Mouse (Mus musculus) adrenal gland (tissue): Measurements from ENCODE around the gene Tspan4.

Experiments
- intact Hi-C: fragments of 180-260 bp; cut with DNase I; formaldehyde crosslinking; loops from one replicate; pipeline ENCODE4 v1.15.1; 2025

Tspan4 gene

DNA sequence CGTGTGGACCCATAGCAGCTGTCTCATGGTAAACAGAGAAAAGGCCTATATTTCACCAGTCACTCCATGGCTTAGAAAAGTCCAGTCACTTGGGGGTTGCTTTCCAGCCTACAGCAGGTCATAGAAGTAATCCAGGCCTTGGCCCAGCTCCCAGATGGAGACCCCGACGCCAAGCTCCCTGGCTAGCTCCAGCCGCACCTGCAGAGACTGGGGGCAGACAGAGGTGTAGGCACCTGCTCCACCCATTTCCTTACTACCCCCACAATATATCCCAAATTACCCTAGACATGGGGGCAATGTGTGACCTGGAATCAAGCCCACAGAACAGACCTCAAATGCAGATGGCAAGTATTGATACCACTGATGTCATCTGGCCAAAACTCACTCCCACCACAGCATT lies 20.9 kb downstream of the Tspan4 start:
- intact Hi-C loops = no loop called here

DNA sequence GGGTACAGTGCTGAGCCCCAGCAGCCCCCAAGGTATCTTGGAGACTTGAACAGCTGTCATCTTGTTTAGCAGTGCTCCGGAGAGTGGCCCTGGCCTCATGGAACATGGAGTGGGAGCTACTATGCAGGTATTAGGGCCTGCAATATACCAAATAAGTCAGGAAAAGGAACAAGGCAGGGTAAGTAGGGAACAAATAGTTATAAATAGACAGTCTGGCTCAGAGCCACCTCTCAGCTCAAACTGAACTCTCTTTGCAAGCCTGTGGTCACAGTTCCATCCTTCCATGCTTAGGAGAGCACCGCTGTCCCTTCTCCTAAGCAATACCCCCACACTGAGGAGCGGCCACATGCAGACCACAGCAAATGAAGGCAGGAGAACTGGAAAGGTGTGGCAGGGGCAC lies 22.6 kb downstream of the Tspan4 start:
- intact Hi-C loops = no loop called here

DNA sequence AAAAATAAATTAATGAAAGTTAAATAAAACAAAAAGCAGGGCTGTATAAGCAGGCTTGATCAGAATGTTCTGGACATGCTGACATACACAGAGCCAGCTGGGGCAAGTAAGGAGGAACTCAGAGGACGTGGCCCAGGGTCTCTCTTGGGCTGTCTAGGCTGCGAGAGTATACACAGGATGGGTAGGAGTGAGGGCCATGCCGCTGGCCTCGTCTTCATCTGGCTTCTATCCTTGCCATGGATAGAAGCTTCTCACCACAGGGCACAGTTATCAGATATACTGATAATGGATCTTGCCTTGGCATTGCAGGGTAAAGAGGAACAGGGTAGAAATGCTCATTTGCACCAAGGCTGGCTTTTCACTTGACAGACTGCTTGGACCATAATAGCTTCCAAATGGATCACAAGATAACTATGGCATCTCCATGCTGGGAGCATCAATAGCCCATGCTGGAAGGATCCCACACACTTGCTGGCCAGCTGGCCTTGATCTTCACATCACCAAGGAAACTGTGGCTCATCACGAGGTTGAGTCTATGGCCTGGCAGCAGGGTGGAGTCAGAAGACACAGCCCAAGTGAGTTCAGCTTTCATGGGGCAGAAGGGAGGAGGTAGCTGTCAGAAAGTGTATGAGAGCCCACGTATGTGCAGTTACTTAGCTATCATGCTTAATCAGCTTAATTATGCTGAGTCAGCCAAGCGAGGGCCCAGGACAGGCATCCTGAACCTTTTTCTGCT lies 26.9 kb downstream of the Tspan4 start:
- intact Hi-C loops = no loop called here

DNA sequence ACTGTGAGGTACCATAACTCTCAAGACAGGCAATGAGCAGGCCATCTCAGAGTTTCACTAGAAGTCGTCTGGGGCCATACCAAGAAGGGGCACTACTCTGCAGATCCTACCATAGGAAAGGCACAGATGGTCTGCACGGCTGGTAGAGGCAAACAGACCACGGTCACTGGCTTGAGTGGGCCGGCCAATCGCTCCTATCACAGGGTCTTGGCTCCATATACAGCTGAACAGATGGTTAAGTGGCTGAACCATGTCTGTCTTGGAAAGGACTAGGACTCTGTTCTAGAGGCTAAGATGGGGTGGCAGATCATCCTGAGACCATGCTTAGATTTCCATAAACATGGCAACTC lies 27.5 kb downstream of the Tspan4 start:
- intact Hi-C loops = no loop called here

DNA sequence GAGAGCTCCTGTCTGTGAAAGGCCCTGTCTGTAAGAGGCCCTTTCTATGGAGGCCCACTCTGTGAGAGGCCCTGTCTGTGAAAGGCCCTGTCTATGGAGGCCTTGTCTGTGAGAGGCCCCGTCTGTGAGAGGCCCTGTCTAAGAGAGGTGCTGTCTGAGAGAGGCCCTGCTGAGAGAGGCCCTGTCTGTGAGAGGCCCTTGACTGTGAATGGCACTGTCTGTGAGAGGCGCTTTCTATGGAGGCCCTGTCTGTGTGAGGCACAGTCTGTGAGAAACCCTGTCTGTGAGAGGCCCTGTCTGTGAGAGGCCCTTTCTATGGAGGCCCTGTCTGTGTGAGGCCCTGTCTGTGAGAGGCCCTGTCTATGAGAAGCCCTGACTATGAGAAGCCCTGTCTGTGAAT lies 31.2 kb downstream of the Tspan4 start:
- intact Hi-C loops = no loop called here

DNA sequence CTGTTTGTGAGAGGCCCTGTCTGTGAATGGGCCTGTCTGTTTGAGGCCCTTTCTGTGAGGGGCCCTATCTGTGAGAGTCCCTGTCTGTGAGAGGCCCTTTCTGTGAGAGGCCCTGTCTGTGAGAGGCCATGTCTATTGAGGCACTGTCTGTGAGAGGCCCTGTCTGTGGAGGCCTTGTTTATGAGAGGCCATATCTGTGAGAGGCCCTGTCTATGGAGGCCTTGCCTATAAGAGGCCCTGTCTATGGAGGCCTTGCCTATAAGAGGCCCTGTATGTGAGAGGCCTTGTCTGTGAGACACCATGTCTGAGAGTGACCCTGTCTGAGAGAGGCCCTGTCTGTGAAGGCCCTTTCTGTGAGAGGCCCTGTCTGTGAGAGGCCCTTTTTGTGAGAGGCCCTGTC lies 33.1 kb downstream of the Tspan4 start:
- intact Hi-C loops = no loop called here

DNA sequence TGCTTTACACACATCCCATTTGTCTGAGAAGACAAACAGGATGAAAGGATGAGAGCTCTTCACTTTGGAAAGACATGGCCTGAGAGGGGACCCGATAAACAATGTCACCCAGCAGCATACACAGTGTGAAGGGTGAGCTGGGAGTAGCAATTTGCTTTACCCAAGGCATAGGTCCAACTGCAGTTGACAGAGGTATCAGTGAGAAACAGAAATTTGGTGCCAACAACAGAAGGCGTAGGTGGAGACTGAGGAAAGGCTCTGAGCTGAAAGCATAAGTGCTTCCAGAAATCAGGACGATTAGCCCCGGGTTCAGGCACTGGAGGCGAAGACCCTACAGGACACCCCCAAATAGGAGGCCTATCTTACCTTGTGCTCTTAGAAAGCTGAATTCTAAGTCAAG lies 35.2 kb downstream of the Tspan4 start:
- intact Hi-C loops = no loop called here

DNA sequence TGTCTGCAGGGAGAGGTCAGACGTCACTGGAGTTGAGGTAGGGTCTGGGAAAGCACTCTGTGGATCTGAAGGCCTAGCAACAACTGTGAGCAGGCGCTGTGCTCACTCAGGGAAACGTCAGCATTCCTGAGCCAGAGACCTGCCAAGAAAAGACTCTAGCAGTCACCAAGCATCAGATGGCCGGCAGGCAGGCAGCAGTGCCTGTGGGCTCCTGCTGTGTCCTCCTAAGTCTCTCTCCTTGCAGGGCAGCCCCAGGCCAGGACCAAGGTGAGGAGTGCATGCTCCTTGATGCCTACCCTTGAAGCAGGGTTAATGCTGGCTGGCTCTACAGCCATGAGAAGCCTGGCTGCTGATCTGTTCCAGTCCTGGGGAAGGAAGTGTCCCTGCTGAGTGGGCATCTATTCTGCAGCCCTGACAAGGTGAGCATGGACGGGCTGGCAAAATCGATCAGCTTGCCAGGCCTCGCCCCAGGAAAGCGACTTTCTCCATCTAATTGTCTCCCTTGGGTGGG lies 35.7 kb downstream of the Tspan4 start:
- intact Hi-C loops = no loop called here

DNA sequence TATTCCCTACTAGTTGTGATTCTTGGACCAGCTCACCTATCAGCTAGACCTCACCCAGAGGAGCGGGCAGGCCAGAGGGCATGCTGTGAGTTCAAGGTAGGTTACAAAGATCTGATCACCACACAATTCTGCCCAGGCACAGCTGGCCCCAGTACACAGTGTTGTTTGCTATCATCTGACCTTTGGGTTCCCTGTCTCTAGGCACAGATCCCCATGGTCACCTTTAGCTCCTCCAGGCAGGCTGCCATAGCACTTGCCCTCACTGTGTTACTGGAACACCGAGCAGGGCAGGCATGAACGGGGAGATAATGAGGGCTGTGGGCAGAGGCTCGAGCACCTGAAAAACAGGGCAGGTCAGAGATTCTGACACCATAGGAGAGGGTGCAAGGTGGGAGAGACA lies 42.6 kb downstream of the Tspan4 start:
- intact Hi-C loops = no loop called here

DNA sequence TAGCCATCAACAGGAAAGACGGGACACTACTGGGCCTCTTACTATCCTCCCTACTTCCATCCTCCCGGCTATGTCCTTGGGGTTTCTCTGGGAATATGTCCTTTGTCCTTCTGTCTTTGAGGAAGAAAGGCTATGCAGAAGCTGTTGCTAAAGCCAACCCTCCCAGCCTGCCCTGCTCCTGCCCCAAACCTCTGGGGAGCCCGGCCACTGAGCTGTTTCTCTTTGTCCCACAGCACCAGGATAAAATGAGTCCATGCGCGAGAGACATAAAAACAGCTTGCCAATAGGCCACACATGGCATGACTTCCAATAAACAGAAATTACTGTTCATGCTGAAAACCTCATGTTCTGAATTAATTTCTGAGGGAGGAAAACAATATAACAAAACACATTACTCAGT lies 43.3 kb downstream of the Tspan4 start:
- intact Hi-C loops = no loop called here

DNA sequence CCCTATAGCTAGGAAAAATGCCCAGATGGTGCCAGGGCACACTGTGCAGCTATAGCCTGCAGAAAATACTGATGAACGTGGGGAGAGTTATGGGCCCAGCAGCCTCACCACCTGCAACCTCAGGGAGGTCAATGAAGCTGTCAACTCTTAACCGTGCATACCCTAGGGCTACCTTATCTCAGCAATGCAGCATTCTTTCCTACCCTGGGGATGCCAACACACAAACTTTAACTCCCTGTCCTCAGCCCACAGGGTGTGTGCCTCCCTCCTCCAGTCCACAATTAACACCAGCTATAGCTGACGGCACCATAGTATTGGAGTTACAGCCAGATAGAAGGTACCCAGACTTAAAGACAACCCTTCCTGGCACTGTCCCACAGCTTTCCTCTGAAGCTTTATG lies 43.9 kb downstream of the Tspan4 start:
- intact Hi-C loops = no loop called here

DNA sequence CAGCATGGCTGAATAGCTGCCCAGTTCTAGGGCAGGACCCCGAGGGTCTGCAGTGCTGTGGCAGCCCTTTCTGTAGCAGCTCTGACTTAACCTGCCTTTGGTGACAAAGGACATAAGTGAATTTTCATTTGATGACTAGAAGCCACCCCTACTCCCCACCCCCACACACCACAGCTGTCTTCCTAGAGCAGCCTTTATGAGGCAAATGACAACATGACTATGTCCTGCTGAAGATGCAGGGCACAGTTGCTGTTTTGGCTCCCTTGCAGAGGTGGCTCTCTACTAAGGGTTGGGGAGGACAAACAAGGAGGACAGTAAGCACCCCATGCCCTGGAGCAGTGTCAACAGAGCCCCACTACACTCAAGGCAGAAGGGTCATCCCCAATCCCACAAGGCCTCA lies 44.8 kb downstream of the Tspan4 start:
- intact Hi-C loops = no loop called here

DNA sequence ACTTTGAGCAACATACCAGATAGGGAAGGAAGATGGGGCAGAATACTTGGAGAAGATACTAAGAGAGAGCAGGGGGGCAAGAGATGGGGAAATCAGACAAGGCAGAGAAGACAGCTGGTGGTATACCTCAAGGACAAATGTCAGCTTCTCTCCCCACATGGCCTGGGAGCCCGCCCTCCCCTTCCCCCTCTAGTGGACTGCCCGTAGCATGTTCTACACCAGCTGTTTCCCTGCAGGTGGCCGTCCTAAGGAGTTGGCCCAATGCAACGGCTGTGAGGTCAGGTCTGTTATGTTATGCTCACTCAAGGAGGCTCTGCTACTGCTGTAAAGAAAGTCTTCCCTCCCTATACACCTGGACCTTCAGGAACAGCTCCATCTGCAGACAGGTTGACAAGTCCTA lies 48.0 kb downstream of the Tspan4 start:
- intact Hi-C loops = no loop called here

DNA sequence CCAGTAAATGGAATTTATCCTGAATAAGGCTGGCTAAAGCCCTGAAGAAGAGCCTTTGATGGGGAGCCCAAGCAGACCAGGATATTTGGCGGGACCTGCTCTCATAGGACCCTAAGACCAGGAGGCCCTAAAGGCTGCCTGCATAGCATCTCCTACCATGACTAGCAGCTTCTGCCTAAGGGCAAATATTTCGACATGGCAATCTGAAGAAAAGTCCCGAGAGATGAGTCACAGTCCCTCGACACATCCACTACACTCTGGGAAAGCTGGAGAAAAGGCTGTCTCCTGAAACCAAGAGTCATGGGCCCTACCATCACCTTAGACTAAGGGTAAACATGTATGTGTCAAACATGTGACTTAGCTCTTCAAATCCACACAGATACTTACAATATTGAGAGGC lies 49.2 kb downstream of the Tspan4 start:
- intact Hi-C loops = no loop called here

DNA sequence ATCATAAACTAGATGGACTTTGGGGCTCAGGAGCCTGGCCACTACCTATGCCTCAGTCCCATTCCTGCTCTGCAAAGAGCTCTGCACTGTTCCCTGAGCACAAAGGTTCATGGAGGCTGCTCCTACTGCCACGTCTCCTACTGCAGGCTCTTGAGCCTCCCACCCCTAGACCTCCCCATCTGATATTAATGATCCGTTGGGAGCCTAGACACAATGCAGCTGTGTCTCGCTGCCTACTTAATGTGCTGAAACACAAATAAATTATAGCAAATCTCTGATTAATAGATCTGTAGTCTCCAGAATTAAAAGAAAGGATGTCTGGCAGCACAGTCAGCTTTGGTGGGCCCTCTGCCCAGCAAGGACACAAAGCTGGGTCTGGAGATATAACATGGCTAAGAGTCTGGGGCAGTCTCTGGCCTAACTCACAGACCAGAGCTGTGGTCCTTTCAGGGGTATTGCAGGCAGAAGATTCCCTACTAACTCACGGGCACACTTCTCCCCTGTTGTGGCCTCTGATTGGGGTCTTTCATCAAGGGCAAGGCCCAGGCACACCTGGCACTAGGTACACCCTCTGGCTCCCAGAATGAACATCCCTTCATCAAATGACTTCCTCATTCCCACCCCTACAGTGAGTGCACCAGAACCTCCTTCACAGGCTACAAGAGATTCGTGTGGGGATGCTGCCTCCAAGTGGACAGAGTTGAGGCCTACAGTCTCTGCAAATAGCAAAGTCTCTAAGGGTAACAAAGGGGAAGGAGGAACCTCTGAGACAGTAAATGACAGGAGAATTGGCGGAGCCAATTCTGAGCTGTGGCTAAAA lies 49.9 kb downstream of the Tspan4 start:
- intact Hi-C loops = loop anchor here (1.0 to 5.0 kb wide), 3 partner anchors 45 to 142 kb away; no protein-coding TSS in a partner anchor

DNA sequence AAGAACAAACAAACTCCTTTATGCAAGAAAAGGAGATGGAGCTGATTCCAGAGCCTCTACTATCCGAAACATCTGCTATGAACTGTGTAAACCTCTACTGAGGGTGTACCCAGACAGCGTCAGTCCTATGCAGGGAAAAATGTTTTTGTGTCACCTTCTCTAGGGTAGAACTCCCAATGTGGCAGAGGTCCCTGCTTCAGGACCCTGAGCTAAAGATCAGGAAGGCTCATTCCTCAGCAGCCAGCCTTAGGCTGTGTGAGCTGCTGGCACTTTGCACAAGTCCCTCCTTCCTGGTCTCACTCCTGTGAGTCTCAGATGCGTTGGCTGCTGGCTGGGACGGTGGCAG lies 50.5 kb downstream of the Tspan4 start:
- intact Hi-C loops = loop anchor here (1.0 to 5.0 kb wide), 3 partner anchors 45 to 142 kb away; no protein-coding TSS in a partner anchor

DNA sequence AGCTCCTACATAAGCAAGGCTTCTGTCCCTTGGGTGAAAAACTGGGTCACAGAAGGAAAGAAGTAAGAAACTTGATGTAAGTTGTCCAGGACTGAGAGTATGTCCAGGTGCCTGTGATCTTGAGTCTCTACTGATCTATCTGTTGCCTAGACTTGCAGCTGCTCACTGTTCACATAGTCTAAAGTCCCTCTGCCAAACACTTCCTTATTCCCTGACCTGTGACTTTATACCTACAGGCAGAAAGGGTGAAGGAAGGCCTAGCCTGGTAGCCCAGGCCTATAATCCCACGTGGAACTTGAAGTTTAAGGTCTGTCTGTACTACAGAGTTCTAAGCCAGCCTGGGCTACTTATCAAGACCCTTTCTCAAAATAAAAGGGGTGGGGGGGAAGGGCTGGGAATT lies 60.5 kb downstream of the Tspan4 start:
- intact Hi-C loops = no loop called here

DNA sequence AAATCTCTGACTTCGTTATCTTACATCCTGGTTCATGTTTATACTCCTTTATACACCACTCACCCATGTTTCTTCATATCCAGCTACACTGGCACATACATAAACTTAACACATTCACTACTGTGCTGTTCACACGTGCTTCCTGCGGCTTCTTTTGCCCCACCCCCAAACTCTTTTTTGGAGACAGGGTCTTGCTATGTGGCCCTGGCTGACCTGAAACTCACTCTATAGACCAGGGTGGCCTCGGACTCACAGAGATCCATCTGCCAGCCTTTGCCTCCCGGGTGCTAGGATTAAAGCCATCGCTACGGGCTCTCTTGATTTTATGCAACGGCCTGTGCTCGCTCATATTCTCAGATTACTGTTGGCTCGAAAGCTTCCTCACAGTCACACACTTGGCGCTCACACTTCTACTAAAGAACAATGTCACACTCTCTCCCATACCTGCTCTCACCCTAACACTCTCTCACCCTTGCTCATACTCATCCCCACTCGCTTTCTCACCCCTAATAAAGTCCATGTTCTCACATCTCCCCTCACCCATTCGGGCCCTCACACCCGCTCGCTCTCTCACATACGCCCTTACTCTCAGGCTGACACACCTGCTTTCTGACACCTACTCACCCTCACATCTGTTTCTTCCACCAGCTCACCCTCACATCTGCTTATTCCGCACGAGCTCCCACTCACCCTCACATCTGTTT lies 64.0 kb downstream of the Tspan4 start:
- intact Hi-C loops = no loop called here

DNA sequence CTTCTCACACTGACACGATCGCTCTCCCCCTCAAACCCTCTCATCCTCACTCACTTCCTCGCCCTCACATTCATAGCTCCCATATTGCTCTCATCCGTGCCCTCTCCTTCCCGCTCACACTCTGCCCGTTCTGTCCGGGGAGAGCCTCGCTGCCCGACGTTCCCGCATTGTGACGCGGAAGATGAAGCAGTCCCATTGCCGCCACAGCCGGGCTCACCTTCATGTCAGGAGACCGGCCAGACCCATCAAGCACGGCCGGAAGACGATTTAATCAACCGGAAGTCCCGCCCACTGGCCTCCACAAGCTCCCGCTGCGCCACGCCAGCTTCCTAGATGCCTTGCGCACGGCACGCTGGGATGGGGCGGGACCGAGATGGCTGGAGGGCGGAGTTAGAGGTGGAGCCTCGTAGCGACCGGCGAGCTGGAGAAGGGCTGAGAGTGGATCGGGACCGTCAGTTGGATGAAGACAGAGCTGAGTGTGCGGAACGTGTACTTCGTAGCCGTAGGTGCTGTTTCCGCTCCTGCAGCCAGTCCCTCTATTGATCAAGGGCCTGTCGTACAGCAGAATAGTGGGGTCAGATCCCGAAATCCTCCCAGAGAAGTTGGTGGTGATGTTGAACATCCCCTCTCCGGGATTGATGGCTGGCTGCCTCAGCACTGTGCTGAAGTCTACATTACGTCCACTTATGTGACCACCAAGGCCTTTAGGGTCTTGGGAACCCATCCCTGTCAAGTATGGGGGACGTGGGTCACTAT lies 64.7 kb downstream of the Tspan4 start, which contains the start of gene Chid1:
TSS of gene Chid1 (minus strand) at position 302 of the 756 bp plus-strand sequence.
- intact Hi-C loops = loop anchor here (5.0 kb wide), 1 partner anchor 68 kb away; no protein-coding TSS in a partner anchor

DNA sequence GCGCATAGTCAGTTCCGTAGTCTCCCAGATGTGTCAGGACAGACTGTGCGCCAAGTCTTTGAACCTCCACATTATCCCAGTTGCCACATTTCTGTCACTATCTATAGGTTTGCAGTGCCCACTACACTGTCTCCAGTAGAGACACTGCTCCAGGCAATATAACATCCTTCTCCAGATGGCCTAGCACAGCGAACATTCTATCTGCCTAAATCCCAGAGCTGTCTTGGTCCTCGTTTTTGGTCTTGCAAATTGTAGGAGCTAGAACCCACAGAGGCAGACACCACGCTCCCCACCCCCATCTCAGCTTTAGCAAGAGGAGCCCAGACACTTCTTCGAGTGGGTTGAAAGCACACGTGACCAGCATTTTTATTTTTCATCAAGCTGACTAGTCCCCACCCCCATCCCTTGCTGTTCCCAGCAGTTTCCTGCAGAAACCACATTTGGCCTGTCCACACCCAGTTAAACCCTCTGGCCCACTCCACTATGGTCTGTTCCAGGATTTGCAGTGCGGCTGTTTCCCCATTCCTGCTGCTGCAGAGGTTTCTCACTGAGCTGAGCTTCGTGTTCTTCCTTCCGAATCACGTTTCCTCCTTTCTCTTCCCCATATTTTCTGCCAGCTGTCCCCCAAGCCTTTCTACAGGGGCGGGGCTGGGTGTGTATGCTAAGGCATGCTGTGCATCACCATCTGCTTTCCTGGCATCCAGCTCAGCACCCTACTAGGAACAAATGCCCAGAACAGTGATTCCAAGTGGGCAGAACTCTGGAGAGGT lies 65.5 kb downstream of the Tspan4 start:
- intact Hi-C loops = loop anchor here (5.0 kb wide), 1 partner anchor 67 kb away; no protein-coding TSS in a partner anchor
